Mouse (Mus musculus) mouse trophoblast stem cell (cell line): ENCODE measurements around the gene Pam.

ENCODE experiments used
- in situ Hi-C, 2 experiments: fragments of 300-500 bp; cut with MseI, MboI; formaldehyde crosslinking; loops; 2 replicates in 1 of 2; 3 replicates in 1 of 2; pipeline ENCODE4 v1.15.1; 2025

The Pam gene

GRCm38 (mm10) chr1:97915726-97916125 is 179.7 kb downstream of the Pam start:
- in situ Hi-C loops: no loop called here

- in situ Hi-C loops: no loop called here
These were observed 184.6 kb downstream of the Pam start for GRCm38 (mm10) chr1:97910874-97911273.

- in situ Hi-C loops: no loop called here
These were observed 185.9 kb downstream of the Pam start for GRCm38 (mm10) chr1:97909561-97909960.

- in situ Hi-C loops: no loop called here
These were observed 186.7 kb downstream of the Pam start for GRCm38 (mm10) chr1:97908736-97909135.

GRCm38 (mm10) chr1:97903912-97904460 is 191.5 kb downstream of the Pam start:
- in situ Hi-C loops: no loop called here

- in situ Hi-C loops: no loop called here
These were observed 192.6 kb downstream of the Pam start for GRCm38 (mm10) chr1:97902830-97903229.

- in situ Hi-C loops: no loop called here
These were observed 194.8 kb downstream of the Pam start for GRCm38 (mm10) chr1:97900559-97901153.

- in situ Hi-C loops: no loop called here
These were observed 207.9 kb downstream of the Pam start for GRCm38 (mm10) chr1:97887511-97887910.

- in situ Hi-C loops: no loop called here
These were observed 211.9 kb downstream of the Pam start for GRCm38 (mm10) chr1:97883498-97883897.

GRCm38 (mm10) chr1:97877037-97877436 is 218.4 kb downstream of the Pam start:
- in situ Hi-C loops: no loop called here

GRCm38 (mm10) chr1:97873490-97874054 is 221.9 kb downstream of the Pam start:
- in situ Hi-C loops: no loop called here

GRCm38 (mm10) chr1:97872493-97872892 is 223.0 kb downstream of the Pam start:
- in situ Hi-C loops: no loop called here

GRCm38 (mm10) chr1:97872072-97872471 is 223.4 kb downstream of the Pam start:
- in situ Hi-C loops: no loop called here

GRCm38 (mm10) chr1:97864135-97864534 is 231.3 kb downstream of the Pam start:
- in situ Hi-C loops: no loop called here

GRCm38 (mm10) chr1:97863140-97863539 is 232.3 kb downstream of the Pam start:
- in situ Hi-C loops: no loop called here

GRCm38 (mm10) chr1:97862734-97863133 is 232.7 kb downstream of the Pam start:
- in situ Hi-C loops: no loop called here

- in situ Hi-C loops: no loop called here
These were observed 241.2 kb downstream of the Pam start for GRCm38 (mm10) chr1:97854256-97854655.

- in situ Hi-C loops: no loop called here
These were observed 243.8 kb downstream of the Pam start for GRCm38 (mm10) chr1:97851601-97852175.

- in situ Hi-C loops: no loop called here
These were observed 246.7 kb downstream of the Pam start for GRCm38 (mm10) chr1:97848601-97849241.

- in situ Hi-C loops: no loop called here
These were observed 252.0 kb downstream of the Pam start for GRCm38 (mm10) chr1:97843220-97843992.

- in situ Hi-C loops: no loop called here
These were observed 261.1 kb downstream of the Pam start for GRCm38 (mm10) chr1:97834354-97834822.
